In genomic region chrX:153006387-153006841, GRCm38 (mm10) we compare ENCODE assay signal across 8 mouse cellular contexts. TPM values are rescaled to one million over a fixed set of nuclear protein-coding genes. Genes with fewer than 3 reads are reported as not detected.
DNase-seq lines count a peak whose midpoint lies in the region; ATAC-seq and TF ChIP-seq lines count a peak whose summit lies in the region.

Gene Usp51, plus strand, starts transcription at chrX:153006469.

- ATAC-seq in heart, postnatal 0 days (ENCODE audit: insufficient read depth, low read depth): no peak
- ATAC-seq in liver, embryonic 16.5 days (ENCODE audit: low read depth): peak; percentile 44
- ATAC-seq in neural tube, embryonic 15.5 days (ENCODE audit: low FRiP score): peak; percentile 89

- H3K4me1 ChIP-seq in ES-Bruce4 (ENCODE audit: control insufficient read depth, insufficient read depth, low read length): no peaks in the 10 kb centered on the region
- no peaks in the 10 kb centered on the region for H3K4me1 ChIP-seq in brown adipose tissue, adult 24 weeks (ENCODE audit: control insufficient read depth, insufficient read depth, insufficient read length, low read length)
- H3K4me1 ChIP-seq in erythroblast, embryonic 14.5 days (ENCODE audit: control insufficient read depth): peaks cover 15% of the 10 kb centered on the region
- H3K4me1 ChIP-seq in heart, postnatal 0 days (ENCODE audit: control insufficient read depth, insufficient read depth): no peaks in the 10 kb centered on the region
- no peaks in the 10 kb centered on the region for H3K4me1 ChIP-seq in liver, embryonic 16.5 days (ENCODE audit: control insufficient read depth, low read depth, low read length)
- no peaks in the 10 kb centered on the region for H3K4me1 ChIP-seq in neural tube, embryonic 15.5 days

- 20% methylated on average over 23 of the region's 23 CpGs for WGBS in heart, postnatal 0 days
- 24% methylated on average over 23 of the region's 23 CpGs for WGBS in liver, embryonic 16.5 days (ENCODE audit: insufficient replicate concordance)
- WGBS in neural tube, embryonic 15.5 days: 17% methylated on average over 23 of the region's 23 CpGs

- H3K4me3 ChIP-seq in ES-Bruce4 (ENCODE audit: low read depth, low read length): peak within 1 kb of the TSS; percentile 83
- peak within 1 kb of the TSS; percentile 80 for H3K4me3 ChIP-seq in brown adipose tissue, adult 24 weeks (ENCODE audit: insufficient read depth, low read depth, low read length)
- H3K4me3 ChIP-seq in erythroblast, embryonic 14.5 days (replicated peaks): peak within 1 kb of the TSS; percentile 74
- peak within 1 kb of the TSS; percentile 57 for H3K4me3 ChIP-seq in heart, postnatal 0 days (ENCODE audit: low read depth, low read length)
- peak within 1 kb of the TSS; percentile 65 for H3K4me3 ChIP-seq in liver, embryonic 16.5 days (ENCODE audit: low read depth, low read length)
- peak within 1 kb of the TSS; percentile 55 for H3K4me3 ChIP-seq in neural tube, embryonic 15.5 days (replicated peaks)

- no peak for TF ChIP-seq EP300 in ES-Bruce4 (IDR thresholded peaks at IDR 0.05; ENCODE audit: insufficient read depth, low read depth, low read length)
- no peak for TF ChIP-seq EP300 in heart, postnatal 0 days (IDR thresholded peaks at IDR 0.05; ENCODE audit: low read depth)

- no peaks in the 10 kb centered on the region for H3K9me3 ChIP-seq in ES-Bruce4 (replicated peaks; ENCODE audit: control insufficient read depth, insufficient read depth, low read length, poor library complexity, severe bottlenecking)
- H3K9me3 ChIP-seq in erythroblast, embryonic 14.5 days (ENCODE audit: control insufficient read depth, low read length): peaks cover 10% of the 10 kb centered on the region
- no peaks in the 10 kb centered on the region for H3K9me3 ChIP-seq in heart, postnatal 0 days (replicated peaks; ENCODE audit: control insufficient read depth, low read length)
- H3K9me3 ChIP-seq in liver, embryonic 16.5 days (replicated peaks; ENCODE audit: control insufficient read depth, low read length): no peaks in the 10 kb centered on the region
- H3K9me3 ChIP-seq in neural tube, embryonic 15.5 days (replicated peaks): no peaks in the 10 kb centered on the region

- no peaks in the 10 kb centered on the region for H3K27me3 ChIP-seq in ES-Bruce4 (ENCODE audit: control insufficient read depth, insufficient read depth, low read length, poor library complexity, severe bottlenecking)
- peaks cover 7% of the 10 kb centered on the region; the same call in 1 of the 2 replicates for H3K27me3 ChIP-seq in erythroblast, embryonic 14.5 days (ENCODE audit: control insufficient read depth)
- no peaks in the 10 kb centered on the region for H3K27me3 ChIP-seq in heart, postnatal 0 days (ENCODE audit: control insufficient read depth, insufficient read depth, low read length)
- no peaks in the 10 kb centered on the region for H3K27me3 ChIP-seq in liver, embryonic 16.5 days (ENCODE audit: control insufficient read depth, insufficient read depth, low read depth, low read length)
- H3K27me3 ChIP-seq in neural tube, embryonic 15.5 days (replicated peaks): no peaks in the 10 kb centered on the region

- H3K9ac ChIP-seq in ES-Bruce4 (ENCODE audit: low read depth, poor library complexity, severe bottlenecking): peak within 1 kb of the TSS; percentile 75
- peak within 1 kb of the TSS; percentile 51; the same call in 1 of the 2 replicates for H3K9ac ChIP-seq in heart, postnatal 0 days (replicated peaks; ENCODE audit: low read depth, low read length)
- H3K9ac ChIP-seq in liver, embryonic 16.5 days (ENCODE audit: low read depth, low read length): peak within 1 kb of the TSS; percentile 39
- H3K9ac ChIP-seq in neural tube, embryonic 15.5 days (replicated peaks): peak within 1 kb of the TSS; percentile 61

- peak; percentile 30 for TF ChIP-seq CTCF in ES-Bruce4 (IDR thresholded peaks at IDR 0.05; ENCODE audit: low read depth, low read length)
- no peak for TF ChIP-seq CTCF in heart, postnatal 0 days (IDR thresholded peaks at IDR 0.05; ENCODE audit: low read depth)

- no peaks in the 10 kb centered on the region for H3K36me3 ChIP-seq in ES-Bruce4 (ENCODE audit: control insufficient read depth, insufficient read depth, low read length, poor library complexity, severe bottlenecking)
- no peaks in the 10 kb centered on the region for H3K36me3 ChIP-seq in erythroblast, embryonic 14.5 days (ENCODE audit: control insufficient read depth)
- H3K36me3 ChIP-seq in heart, postnatal 0 days (replicated peaks; ENCODE audit: control insufficient read depth, insufficient read depth, low read length): no peaks in the 10 kb centered on the region
- no peaks in the 10 kb centered on the region for H3K36me3 ChIP-seq in liver, embryonic 16.5 days (ENCODE audit: control insufficient read depth, insufficient read depth)
- H3K36me3 ChIP-seq in neural tube, embryonic 15.5 days: no peaks in the 10 kb centered on the region

- TF ChIP-seq POLR2A in ES-Bruce4 (IDR thresholded peaks at IDR 0.05; ENCODE audit: insufficient read depth, low read length): no peak

- H3K4me2 ChIP-seq in heart, postnatal 0 days (ENCODE audit: low read depth, low read length): peak within 1 kb of the TSS; percentile 80
- H3K4me2 ChIP-seq in liver, embryonic 16.5 days (ENCODE audit: low read depth, low read length): peak within 1 kb of the TSS; percentile 74
- peak within 1 kb of the TSS; percentile 59 for H3K4me2 ChIP-seq in neural tube, embryonic 15.5 days

- DNase-seq in heart, postnatal 0 days (ENCODE audit: low spot score): no peak
- peak; percentile 21 to 58 for DNase-seq in kidney, postnatal 36 days
- peak; percentile 11 for DNase-seq in thymus, postnatal 25 days

- H3K27ac ChIP-seq in ES-Bruce4 (ENCODE audit: insufficient read depth, low read length): no peak within 1 kb of the TSS
- no peak within 1 kb of the TSS for H3K27ac ChIP-seq in brown adipose tissue, adult 24 weeks (replicated peaks; ENCODE audit: low read depth, low read length)
- 0 out of 2 replicates have a peak within 1 kb of the TSS, but pooled peaks have one; percentile 13 for H3K27ac ChIP-seq in heart, postnatal 0 days (ENCODE audit: low read depth)
- no peak within 1 kb of the TSS for H3K27ac ChIP-seq in liver, embryonic 16.5 days (ENCODE audit: low read length)
- H3K27ac ChIP-seq in neural tube, embryonic 15.5 days (replicated peaks): peak within 1 kb of the TSS; percentile 86

RNA-seq across cellular contexts. Expression of gene Usp51, which starts in this region (rescaled TPM):
- polyA plus RNA-seq in ES-Bruce4 (2011; ENCODE audit: insufficient read depth, insufficient read length, low read depth, missing spikeins): 1.1 and 1.2 TPM in 2 replicates
- not detected in 2 replicates for polyA plus RNA-seq in brown adipose tissue, adult 24 weeks (2012; ENCODE audit: insufficient read depth, insufficient read length, missing spikeins)
- 0.02 TPM in 1 of 2 replicates, not detected in the other for polyA plus RNA-seq in erythroblast, embryonic 14.5 days (2012)
- 0.73 TPM in 1 of 2 replicates, not detected in the other for total RNA-seq in heart, postnatal 0 days (2014; rRNA removed; ENCODE audit: low replicate concordance)
- 0.19 and 0.22 TPM in 2 replicates for polyA plus RNA-seq in heart, postnatal 0 days (2015; fragmentation: Nextera tagmentation; extraction: Ambion mirVana)
- polyA plus RNA-seq in liver, embryonic 16.5 days (2015; fragmentation: Nextera tagmentation; extraction: Ambion mirVana): 0.14 TPM in 2 replicates
- 2.2 and 2.9 TPM in 2 replicates for polyA plus RNA-seq in neural tube, embryonic 15.5 days (2015; fragmentation: Nextera tagmentation; extraction: Ambion mirVana)

Comparison
In these comparisons a context has a peak if more than half of its experiments do, and no peak if none do; other contexts are left out.
1. Peak in ATAC-seq, H3K4me3 ChIP-seq, H3K9ac ChIP-seq and H3K4me2 ChIP-seq in liver, embryonic 16.5 days; RNA of the gene not detected or under 1 TPM.
2. H3K27ac ChIP-seq: peak in heart, postnatal 0 days (single experiment) and neural tube, embryonic 15.5 days (single experiment); none in ES-Bruce4 (single experiment), brown adipose tissue, adult 24 weeks (single experiment) and liver, embryonic 16.5 days (single experiment).
3. Peak in every context shown above with its lines, with median percentiles within 50 percentile points of each other: H3K4me3 ChIP-seq, H3K9ac ChIP-seq and H3K4me2 ChIP-seq.